In the genomic region with DNA sequence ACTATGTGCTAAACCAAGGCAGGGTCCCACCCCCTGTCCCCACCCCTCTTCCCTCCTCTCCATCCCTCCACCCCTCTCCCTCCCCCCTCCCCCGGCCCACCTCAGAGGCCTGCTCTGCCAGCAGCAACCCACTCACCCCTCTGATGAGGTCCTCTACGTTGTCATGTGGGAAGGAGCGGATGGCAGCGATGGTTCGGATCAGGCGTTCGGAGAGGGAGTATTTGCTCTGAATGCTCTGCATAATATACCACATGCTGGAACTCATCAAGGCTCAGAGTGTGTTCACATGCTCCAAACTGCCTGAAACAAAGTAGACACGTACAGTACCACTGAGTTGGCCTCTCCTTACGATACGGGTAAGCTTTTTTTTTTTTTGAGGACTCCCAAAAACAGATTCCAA, we compare ENCODE assay signal across 15 mouse cellular contexts. TPM values are rescaled to one million over a fixed set of nuclear protein-coding genes. Genes with fewer than 3 reads are reported as not detected.
"Had no signal": no experiment of that assay in that cellular context is flagged by ENCODE, and none has a peak within 500 bp of the region (broad histone marks: within the 10 kb centered on the region; RNA-seq: fewer than 3 reads in every experiment).

No protein-coding gene starts in this region.

- ATAC-seq: midbrain, embryonic 16.5 days had no signal

- DNase-seq: lung, embryonic 14.5 days; lung, postnatal 10 days; lung, postnatal 4 days; midbrain, embryonic 14.5 days; retina, postnatal 1 day; right cerebral cortex, adult 18-20 months; right cerebral cortex, postnatal 25 days; right cerebral cortex, postnatal 4 days; spleen, adult 18-20 months; thymus, adult 18-20 months; thymus, postnatal 14 days; thymus, postnatal 36 days had no signal

RNA-seq across cellular contexts. Expression of a gene that starts 24.4 kb away (rescaled TPM):
- total RNA-seq: megakaryocyte, adult 5-6 weeks; megakaryocyte-erythroid progenitor cell, adult 5-6 weeks had no signal

RNA-seq across cellular contexts. Expression of a gene that starts 52.8 kb away (rescaled TPM):
- total RNA-seq: megakaryocyte, adult 5-6 weeks; megakaryocyte-erythroid progenitor cell, adult 5-6 weeks had no signal
